Mouse (Mus musculus) adrenal gland, adult 8-10 months (tissue): ENCODE results near the gene Zfp598. TPM values are rescaled to one million over a fixed set of nuclear protein-coding genes. Genes with fewer than 3 reads are reported as not detected.

ENCODE experiments used
- DNase-seq: peaks from one replicate; pipeline ENCODE4 v3.0.0; 2022
- total RNA-seq, 4 experiments: library from RNA; stranded (reverse); gene quantifications; 2 replicates each; pipeline ENCODE4 v1.2.4; 2022

Zfp598 gene
- total RNA-seq, 4 experiments from 2014 or later, result 44.9 to 59.4 (median 50.8) TPM

GRCm38 (mm10) chr17:24722220-24722924 is 52.9 kb downstream of the Zfp598 start:
- no peak for DNase-seq

GRCm38 (mm10) chr17:24723122-24723880 is 53.8 kb downstream of the Zfp598 start:
- DNase-seq, result no peak

- no peak for DNase-seq
Measured at GRCm38 (mm10) chr17:24723881-24724180, 54.3 kb downstream of the Zfp598 start.

- peak; percentile 93 for DNase-seq
Measured at GRCm38 (mm10) chr17:24724184-24724583, 54.7 kb downstream of the Zfp598 start, which contains the start of gene Ndufb10. TSS of gene Ndufb10 (minus strand) at chr17:24724478.

- no peak for DNase-seq
Measured at GRCm38 (mm10) chr17:24725637-24726390, 56.3 kb downstream of the Zfp598 start.

- no peak for DNase-seq
Measured at GRCm38 (mm10) chr17:24727618-24728017, 58.1 kb downstream of the Zfp598 start, which contains the start of gene Rpl3l. TSS of gene Rpl3l (plus strand) at chr17:24727820.

- DNase-seq, result no peak
Measured at GRCm38 (mm10) chr17:24728184-24728583, 58.7 kb downstream of the Zfp598 start.

GRCm38 (mm10) chr17:24729067-24729466 is 59.6 kb downstream of the Zfp598 start:
- DNase-seq, result no peak

GRCm38 (mm10) chr17:24730787-24731186 is 61.3 kb downstream of the Zfp598 start:
- no peak for DNase-seq

Other genes starting within 250 kb of the Zfp598 start
- 100 to 1,000 TPM; 142 to 242 (median 189) TPM for gene Eci1, start 243.0 kb upstream of the Zfp598 start, total RNA-seq
- gene Dnase1l2, start 226.6 kb upstream of the Zfp598 start, total RNA-seq, result 1 to 10 TPM; 2.3 to 7.2 (median 3.5) TPM
- gene E4f1, start 199.4 kb upstream of the Zfp598 start, total RNA-seq, result 10 to 100 TPM; 20.9 to 37.4 (median 26.4) TPM
- 100 to 1,000 TPM; 105 to 116 (median 107) TPM for gene Pgp, start 199.3 kb upstream of the Zfp598 start, total RNA-seq
- under 1 TPM in 2 of 4 experiments, not detected in 2; 0.30 to 0.38 TPM for gene Bricd5, start 195.8 kb upstream of the Zfp598 start, total RNA-seq
- gene Mlst8, start 190.6 kb upstream of the Zfp598 start, total RNA-seq, result 10 to 100 TPM; 24.3 to 37.6 (median 32.2) TPM
- gene Caskin1, start 181.1 kb upstream of the Zfp598 start, total RNA-seq, result 10 to 100 TPM; 49.1 to 61.2 (median 53.8) TPM
- gene Traf7, start 141.7 kb upstream of the Zfp598 start, total RNA-seq, result 100 to 1,000 TPM in 3 of 4 experiments, 10 to 100 TPM in 1; 92.1 to 189 (median 132) TPM
- 1 to 10 TPM in 3 of 4 experiments, under 1 TPM in 1; 0.81 to 3.5 (median 2.4) TPM for gene Rab26, start 135.5 kb upstream of the Zfp598 start, total RNA-seq
- gene Pkd1, start 119.9 kb upstream of the Zfp598 start, total RNA-seq, result 10 to 100 TPM; 58.5 to 88.8 (median 71.0) TPM
- 100 to 1,000 TPM in 3 of 4 experiments, 10 to 100 TPM in 1; 79.2 to 135 (median 111) TPM for gene Tsc2, start 37.1 kb upstream of the Zfp598 start, total RNA-seq
- gene Nthl1, start 37.0 kb upstream of the Zfp598 start, total RNA-seq, result 10 to 100 TPM in 3 of 4 experiments, 1 to 10 TPM in 1; 9.0 to 17.3 (median 12.1) TPM
- 10 to 100 TPM; 45.9 to 78.6 (median 73.7) TPM for gene Slc9a3r2, start 19.4 kb upstream of the Zfp598 start, total RNA-seq
- not detected for gene Npw, start 11.2 kb upstream of the Zfp598 start, total RNA-seq
- 1 to 10 TPM; 2.4 to 5.5 (median 3.8) TPM for gene Syngr3, start 20.3 kb downstream of the Zfp598 start, total RNA-seq
- gene Gfer, start 26.5 kb downstream of the Zfp598 start, total RNA-seq, result 10 to 100 TPM; 31.7 to 35.6 (median 32.6) TPM
- gene Noxo1, start 26.5 kb downstream of the Zfp598 start, total RNA-seq, result 10 to 100 TPM in 1 of 4 experiments, 1 to 10 TPM in 3; 2.8 to 14.8 (median 7.5) TPM
- 10 to 100 TPM; 34.3 to 40.5 (median 38.2) TPM for gene Tbl3, start 38.0 kb downstream of the Zfp598 start, total RNA-seq
- gene Rnf151, start 48.4 kb downstream of the Zfp598 start, total RNA-seq, result not detected
- gene Rps2, start 48.4 kb downstream of the Zfp598 start, total RNA-seq, result 100 to 1,000 TPM; 571 to 651 (median 615) TPM
- 100 to 1,000 TPM; 199 to 268 (median 237) TPM for gene Ndufb10, start 54.8 kb downstream of the Zfp598 start, total RNA-seq
- gene Rpl3l, start 58.1 kb downstream of the Zfp598 start, total RNA-seq, result under 1 TPM in 1 of 4 experiments, not detected in 3; 0.49 TPM
- 10 to 100 TPM; 87.3 to 91.3 (median 89.0) TPM for gene Msrb1, start 67.0 kb downstream of the Zfp598 start, total RNA-seq
- gene Hs3st6, start 83.3 kb downstream of the Zfp598 start, total RNA-seq, result 1 to 10 TPM; 1.7 to 2.8 (median 2.4) TPM
- 1 to 10 TPM in 2 of 4 experiments, under 1 TPM in 2; 0.52 to 2.7 (median 1.1) TPM for gene Meiob, start 134.6 kb downstream of the Zfp598 start, total RNA-seq
- gene Hagh, start 170.5 kb downstream of the Zfp598 start, total RNA-seq, result 10 to 100 TPM; 81.9 to 99.1 (median 92.7) TPM
- 10 to 100 TPM; 26.4 to 36.0 (median 32.1) TPM for gene Fahd1, start 180.7 kb downstream of the Zfp598 start, total RNA-seq
- gene Igfals, start 196.3 kb downstream of the Zfp598 start, total RNA-seq, result 1 to 10 TPM; 2.0 to 5.8 (median 2.7) TPM
- 10 to 100 TPM; 58.9 to 66.0 (median 61.5) TPM for gene Nubp2, start 216.7 kb downstream of the Zfp598 start, total RNA-seq
- gene Spsb3, start 217.0 kb downstream of the Zfp598 start, total RNA-seq, result 10 to 100 TPM; 31.5 to 34.0 (median 33.7) TPM
- gene Eme2, start 225.4 kb downstream of the Zfp598 start, total RNA-seq, result 10 to 100 TPM; 43.6 to 80.7 (median 66.3) TPM
- 100 to 1,000 TPM; 120 to 201 (median 138) TPM for gene Mrps34, start 225.4 kb downstream of the Zfp598 start, total RNA-seq
- 100 to 1,000 TPM in 2 of 4 experiments, 10 to 100 TPM in 2; 73.5 to 148 (median 104) TPM for gene Nme3, start 226.8 kb downstream of the Zfp598 start, total RNA-seq